Mouse (Mus musculus): ENCODE data around the gene Tnks2. TPM values are rescaled to one million over a fixed set of nuclear protein-coding genes. Genes with fewer than 3 reads are reported as not detected.
A peak's percentile ranks its signal among the peaks of the same experiment; 100 is the strongest.

The Tnks2 gene
- polyA plus RNA-seq, 1 experiment from 2014 or later: 79.5 TPM

GRCm38 (mm10) chr19:36896791-36897569 is 62.9 kb downstream of the Tnks2 start:
- no peaks in the 10 kb centered on the region for H3K9me3 ChIP-seq (ENCODE audit: control insufficient read depth, low read length)
- DNase-seq (ENCODE audit: low spot score) (peak; percentile 57), ATAC-seq (ENCODE audit: low read depth) (peak; percentile 67)
- H3K27ac ChIP-seq (replicated peaks; ENCODE audit: low read depth, low read length): no peak overlapping the region; the same call in 1 of the 2 replicates
- peaks cover 29% of the 10 kb centered on the region for H3K36me3 ChIP-seq (ENCODE audit: control insufficient read depth, insufficient read depth, low read length)
- no peak overlapping the region for H3K4me3 ChIP-seq (ENCODE audit: low read depth, low read length)
- no peaks in the 10 kb centered on the region for H3K27me3 ChIP-seq (replicated peaks; ENCODE audit: control insufficient read depth, insufficient read depth, low read length)
- no peak overlapping the region for H3K9ac ChIP-seq (ENCODE audit: low read depth, low read length)
- H3K4me2 ChIP-seq (ENCODE audit: low read depth, low read length): no peak overlapping the region
- 23% methylated on average over 10 of the region's 10 CpGs for WGBS
- no peaks in the 10 kb centered on the region for H3K4me1 ChIP-seq (ENCODE audit: control insufficient read depth, insufficient read depth, low read length)

DNA sequence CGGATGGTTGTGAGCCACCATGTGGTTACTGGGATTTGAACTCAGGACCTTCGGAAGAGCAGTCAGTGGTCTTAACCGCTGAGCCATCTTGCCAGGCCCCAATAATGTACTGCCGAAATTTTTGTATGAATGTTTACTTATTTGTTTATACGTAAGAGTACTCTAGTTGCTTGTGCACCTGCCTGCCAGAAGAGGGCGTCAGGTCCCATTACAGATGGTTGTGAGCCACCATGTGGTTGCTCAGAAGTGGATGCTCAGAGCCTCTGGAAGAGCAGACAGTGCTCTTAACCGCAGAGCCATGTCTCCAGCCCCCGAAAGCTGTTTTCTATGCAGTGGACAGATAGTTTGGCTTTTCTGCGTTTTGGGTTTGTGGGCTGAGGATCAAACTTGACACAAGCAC is 63.7 kb downstream of the Tnks2 start:
- 47% methylated on average over 9 of the region's 9 CpGs for WGBS
- H3K27me3 ChIP-seq (replicated peaks; ENCODE audit: control insufficient read depth, insufficient read depth, low read length): no peaks in the 10 kb centered on the region
- no peak overlapping the region for H3K27ac ChIP-seq (replicated peaks; ENCODE audit: low read depth, low read length)
- no peaks in the 10 kb centered on the region for H3K4me1 ChIP-seq (ENCODE audit: control insufficient read depth, insufficient read depth, low read length)
- DNase-seq (ENCODE audit: low spot score) (peak; percentile 55), ATAC-seq (ENCODE audit: low read depth) (no peak)
- H3K9me3 ChIP-seq (ENCODE audit: control insufficient read depth, low read length): no peaks in the 10 kb centered on the region
- peaks cover 21% of the 10 kb centered on the region for H3K36me3 ChIP-seq (ENCODE audit: control insufficient read depth, insufficient read depth, low read length)
- no peak overlapping the region for H3K4me2 ChIP-seq (ENCODE audit: low read depth, low read length)
- no peak overlapping the region for H3K9ac ChIP-seq (ENCODE audit: low read depth, low read length)
- H3K4me3 ChIP-seq (ENCODE audit: low read depth, low read length): no peak overlapping the region

GRCm38 (mm10) chr19:36903377-36903776 is 69.3 kb downstream of the Tnks2 start:
- H3K4me2 ChIP-seq (ENCODE audit: low read depth, low read length): peak overlapping the region; percentile 88
- H3K27me3 ChIP-seq (replicated peaks; ENCODE audit: control insufficient read depth, insufficient read depth, low read length): no peaks in the 10 kb centered on the region
- no peaks in the 10 kb centered on the region for H3K9me3 ChIP-seq (ENCODE audit: control insufficient read depth, low read length)
- no peak for ATAC-seq (ENCODE audit: low read depth)
- peak overlapping the region; percentile 72; the same call in 1 of the 2 replicates for H3K9ac ChIP-seq (ENCODE audit: low read depth, low read length)
- 0 out of 2 replicates have a peak, but pooled peaks cover 5% of the 10 kb centered on the region for H3K4me1 ChIP-seq (ENCODE audit: control insufficient read depth, insufficient read depth, low read length)
- no peaks in the 10 kb centered on the region for H3K36me3 ChIP-seq (ENCODE audit: control insufficient read depth, insufficient read depth, low read length)
- no peak for DNase-seq (ENCODE audit: low spot score)
- 33% methylated on average over 7 of the region's 7 CpGs for WGBS
- peak overlapping the region; percentile 58 for H3K4me3 ChIP-seq (ENCODE audit: low read depth, low read length)
- no peak overlapping the region for H3K27ac ChIP-seq (replicated peaks; ENCODE audit: low read depth, low read length)

- H3K4me3 ChIP-seq (ENCODE audit: low read depth, low read length): peak overlapping the region; percentile 58
- H3K4me2 ChIP-seq (ENCODE audit: low read depth, low read length): peak overlapping the region; percentile 88
- DNase-seq (ENCODE audit: low spot score) (peak; percentile 75), ATAC-seq (ENCODE audit: low read depth) (peak; percentile 91)
- H3K27ac ChIP-seq (replicated peaks; ENCODE audit: low read depth, low read length): 0 out of 2 replicates have a peak overlapping the region, but pooled peaks have one; percentile 25
- peak overlapping the region; percentile 72 for H3K9ac ChIP-seq (ENCODE audit: low read depth, low read length)
- 0 out of 2 replicates have a peak, but pooled peaks cover 5% of the 10 kb centered on the region for H3K4me1 ChIP-seq (ENCODE audit: control insufficient read depth, insufficient read depth, low read length)
- no peaks in the 10 kb centered on the region for H3K9me3 ChIP-seq (ENCODE audit: control insufficient read depth, low read length)
- no peaks in the 10 kb centered on the region for H3K36me3 ChIP-seq (ENCODE audit: control insufficient read depth, insufficient read depth, low read length)
- 3% methylated on average over 39 of the region's 41 CpGs for WGBS
- no peaks in the 10 kb centered on the region for H3K27me3 ChIP-seq (replicated peaks; ENCODE audit: control insufficient read depth, insufficient read depth, low read length)
Measured at GRCm38 (mm10) chr19:36904211-36905007, 70.4 kb downstream of the Tnks2 start.

DNA sequence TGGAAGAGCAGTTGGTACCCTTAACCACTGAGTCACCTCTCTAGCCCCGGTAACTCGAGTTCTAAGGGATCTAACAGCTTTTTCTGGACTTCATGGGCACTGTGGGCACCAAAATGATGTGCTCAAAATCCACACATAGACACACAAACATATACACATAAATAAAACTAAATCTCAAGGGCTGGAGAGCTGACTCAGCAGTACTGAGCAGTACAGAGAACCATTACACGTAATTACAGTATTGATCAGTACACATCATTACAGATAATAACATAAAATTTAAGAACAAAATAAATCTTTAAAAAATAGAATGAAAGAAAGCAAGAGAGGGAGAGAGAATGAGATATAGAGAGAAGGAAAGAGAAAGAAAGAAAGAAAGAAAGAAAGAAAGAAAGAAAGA is 75.1 kb downstream of the Tnks2 start:
- 73% methylated on average over 3 of the region's 3 CpGs for WGBS
- no peak for DNase-seq (ENCODE audit: low spot score)
- ATAC-seq (ENCODE audit: low read depth): no peak
- Histone ChIP-seq H3K9ac (ENCODE audit: low read depth, low read length) (no peak overlapping the region), H3K4me3 (ENCODE audit: low read depth, low read length) (no peak overlapping the region), H3K9me3 (ENCODE audit: control insufficient read depth, low read length) (no peaks in the 10 kb centered on the region), H3K27ac (replicated peaks; ENCODE audit: low read depth, low read length) (no peak overlapping the region), H3K4me2 (ENCODE audit: low read depth, low read length) (no peak overlapping the region), H3K36me3 (ENCODE audit: control insufficient read depth, insufficient read depth, low read length) (no peaks in the 10 kb centered on the region), H3K4me1 (ENCODE audit: control insufficient read depth, insufficient read depth, low read length) (no peaks in the 10 kb centered on the region), H3K27me3 (replicated peaks; ENCODE audit: control insufficient read depth, insufficient read depth, low read length) (no peaks in the 10 kb centered on the region)

- ATAC-seq (ENCODE audit: low read depth): 0 out of 2 replicates have a peak, but pooled peaks have one; percentile 42
- no peak overlapping the region for H3K4me2 ChIP-seq (ENCODE audit: low read depth, low read length)
Measured at GRCm38 (mm10) chr19:36909676-36910292, 75.8 kb downstream of the Tnks2 start.

GRCm38 (mm10) chr19:36910424-36911045 is 76.5 kb downstream of the Tnks2 start:
- Histone ChIP-seq H3K4me2 (ENCODE audit: low read depth, low read length) (no peak overlapping the region), H3K27me3 (replicated peaks; ENCODE audit: control insufficient read depth, insufficient read depth, low read length) (no peaks in the 10 kb centered on the region), H3K9me3 (ENCODE audit: control insufficient read depth, low read length) (no peaks in the 10 kb centered on the region), H3K4me3 (ENCODE audit: low read depth, low read length) (no peak overlapping the region), H3K27ac (replicated peaks; ENCODE audit: low read depth, low read length) (no peak overlapping the region), H3K4me1 (ENCODE audit: control insufficient read depth, insufficient read depth, low read length) (no peaks in the 10 kb centered on the region), H3K36me3 (ENCODE audit: control insufficient read depth, insufficient read depth, low read length) (no peaks in the 10 kb centered on the region), H3K9ac (ENCODE audit: low read depth, low read length) (no peak overlapping the region)
- 41% methylated on average over 12 of the region's 12 CpGs for WGBS
- DNase-seq (ENCODE audit: low spot score) (no peak), ATAC-seq (ENCODE audit: low read depth) (peak; percentile 37; the same call in 1 of the 2 replicates)

More at GRCm38 (mm10) chr19:36909676-36910292, 75.8 kb downstream of the Tnks2 start:
- Histone ChIP-seq H3K9ac (ENCODE audit: low read depth, low read length) (no peak overlapping the region), H3K4me1 (ENCODE audit: control insufficient read depth, insufficient read depth, low read length) (no peaks in the 10 kb centered on the region), H3K27me3 (replicated peaks; ENCODE audit: control insufficient read depth, insufficient read depth, low read length) (no peaks in the 10 kb centered on the region), H3K36me3 (ENCODE audit: control insufficient read depth, insufficient read depth, low read length) (no peaks in the 10 kb centered on the region), H3K4me3 (ENCODE audit: low read depth, low read length) (no peak overlapping the region), H3K27ac (replicated peaks; ENCODE audit: low read depth, low read length) (no peak overlapping the region), H3K9me3 (ENCODE audit: control insufficient read depth, low read length) (no peaks in the 10 kb centered on the region)
- WGBS: 23% methylated on average over 9 of the region's 9 CpGs
- DNase-seq (ENCODE audit: low spot score): no peak

GRCm38 (mm10) chr19:36913064-36913463 is 79.0 kb downstream of the Tnks2 start:
- no peaks in the 10 kb centered on the region for H3K9me3 ChIP-seq (ENCODE audit: control insufficient read depth, low read length)
- no peak overlapping the region for H3K27ac ChIP-seq (replicated peaks; ENCODE audit: low read depth, low read length)
- DNase-seq (ENCODE audit: low spot score) (no peak), ATAC-seq (ENCODE audit: low read depth) (no peak)
- no peak overlapping the region for H3K4me2 ChIP-seq (ENCODE audit: low read depth, low read length)
- H3K4me1 ChIP-seq (ENCODE audit: control insufficient read depth, insufficient read depth, low read length): 0 out of 2 replicates have a peak, but pooled peaks cover 3% of the 10 kb centered on the region
- H3K9ac ChIP-seq (ENCODE audit: low read depth, low read length): no peak overlapping the region
- no peaks in the 10 kb centered on the region for H3K36me3 ChIP-seq (ENCODE audit: control insufficient read depth, insufficient read depth, low read length)
- no peak overlapping the region for H3K4me3 ChIP-seq (ENCODE audit: low read depth, low read length)
- WGBS: 68% methylated on average over 7 of the region's 7 CpGs
- H3K27me3 ChIP-seq (replicated peaks; ENCODE audit: control insufficient read depth, insufficient read depth, low read length): no peaks in the 10 kb centered on the region

Measured in embryonic facial prominence, embryonic 14.5 days (tissue).